10 mouse cellular contexts compared by ENCODE assay signal in genomic region chr2:143207191-143207590, GRCm38 (mm10).
DNase-seq lines count a peak whose midpoint lies in the region; ATAC-seq and TF ChIP-seq lines count a peak whose summit lies in the region.
"Had no signal": no experiment of that assay in that cellular context is flagged by ENCODE, and none has a peak within 500 bp of the region (broad histone marks: within the 10 kb centered on the region; RNA-seq: fewer than 3 reads in every experiment).

No protein-coding gene starts in this region.

- no peak overlapping the region for H3K4me3 ChIP-seq in kidney, embryonic 16.5 days (ENCODE audit: low read length)
- no peak overlapping the region for H3K4me3 ChIP-seq in G1E (ENCODE audit: low read depth, low read length)
- no peak overlapping the region for H3K4me3 ChIP-seq in limb, embryonic 11.5 days (ENCODE audit: low read depth, low read length)
- no peak overlapping the region for H3K4me3 ChIP-seq in heart, embryonic 10.5 days
- H3K4me3 ChIP-seq: heart, embryonic 13.5 days; midbrain, embryonic 12.5 days had no signal

- no peaks in the 10 kb centered on the region for H3K36me3 ChIP-seq in kidney, embryonic 16.5 days (ENCODE audit: insufficient read depth, low read length)
- H3K36me3 ChIP-seq in G1E (replicated peaks), result no peaks in the 10 kb centered on the region
- H3K36me3 ChIP-seq in limb, embryonic 11.5 days (ENCODE audit: control insufficient read depth, insufficient read depth, low read length), result no peaks in the 10 kb centered on the region
- no peaks in the 10 kb centered on the region for H3K36me3 ChIP-seq in heart, embryonic 10.5 days
- H3K36me3 ChIP-seq: heart, embryonic 13.5 days; midbrain, embryonic 12.5 days had no signal

- H3K4me1 ChIP-seq in kidney, embryonic 16.5 days (ENCODE audit: insufficient read depth, low read length), result no peaks in the 10 kb centered on the region
- H3K4me1 ChIP-seq in G1E (ENCODE audit: insufficient read depth, low read depth, low read length), result no peaks in the 10 kb centered on the region
- H3K4me1 ChIP-seq in limb, embryonic 11.5 days (ENCODE audit: control insufficient read depth, insufficient read depth, low read length), result no peaks in the 10 kb centered on the region
- no peaks in the 10 kb centered on the region for H3K4me1 ChIP-seq in heart, embryonic 10.5 days
- H3K4me1 ChIP-seq: heart, embryonic 13.5 days; midbrain, embryonic 12.5 days had no signal

- DNase-seq in kidney, postnatal 14 days, result peak; percentile 1
- DNase-seq in G1E (ENCODE audit: low spot score), result no peak
- peak; percentile 38 for DNase-seq in adrenal gland, postnatal 25 days
- peak; percentile 75 for DNase-seq in limb, embryonic 11.5 days (ENCODE audit: low spot score)
- no peak for DNase-seq in heart, adult 11 months
- no peak for DNase-seq in heart, embryonic 10.5 days (ENCODE audit: low spot score)

- no peaks in the 10 kb centered on the region for H3K27me3 ChIP-seq in kidney, embryonic 16.5 days (ENCODE audit: insufficient read depth, low read length)
- H3K27me3 ChIP-seq in G1E (ENCODE audit: insufficient read depth, low read length), result no peaks in the 10 kb centered on the region
- H3K27me3 ChIP-seq in limb, embryonic 11.5 days (ENCODE audit: control insufficient read depth, insufficient read depth, low read length), result no peaks in the 10 kb centered on the region
- H3K27me3 ChIP-seq in heart, embryonic 10.5 days (ENCODE audit: insufficient read depth, poor library complexity, severe bottlenecking), result no peaks in the 10 kb centered on the region
- H3K27me3 ChIP-seq: heart, embryonic 13.5 days; midbrain, embryonic 12.5 days had no signal

- no peak overlapping the region for H3K27ac ChIP-seq in kidney, embryonic 16.5 days (ENCODE audit: low read length)
- H3K27ac ChIP-seq in limb, embryonic 11.5 days (replicated peaks; ENCODE audit: low read depth, low read length), result no peak overlapping the region
- H3K27ac ChIP-seq in heart, embryonic 10.5 days, result no peak overlapping the region
- H3K27ac ChIP-seq: heart, embryonic 13.5 days; midbrain, embryonic 12.5 days had no signal

- ATAC-seq in kidney, embryonic 16.5 days (ENCODE audit: low FRiP score, low TSS enrichment), result no peak; the same call in 1 of the 2 replicates
- ATAC-seq in G1E (ENCODE audit: extremely low read depth, insufficient number of reproducible peaks, low FRiP score, poor library complexity, severe bottlenecking), result 0 out of 2 replicates have a peak, but pooled peaks have one; percentile 28
- no peak for ATAC-seq in limb, embryonic 11.5 days (ENCODE audit: insufficient number of reproducible peaks, low FRiP score, low TSS enrichment, low read depth)
- ATAC-seq: activated CD4-positive, CD25-positive, alpha-beta regulatory T cell, adult 4 months had no signal

- H3K9me3 ChIP-seq in kidney, embryonic 16.5 days (ENCODE audit: low read length), result no peaks in the 10 kb centered on the region
- peaks cover 7% of the 10 kb centered on the region for H3K9me3 ChIP-seq in G1E (replicated peaks)
- H3K9me3 ChIP-seq in limb, embryonic 11.5 days (ENCODE audit: control insufficient read depth, low read length), result no peaks in the 10 kb centered on the region
- H3K9me3 ChIP-seq in heart, embryonic 10.5 days, result no peaks in the 10 kb centered on the region
- H3K9me3 ChIP-seq: heart, embryonic 13.5 days; midbrain, embryonic 12.5 days had no signal

- 36% methylated on average over 5 of the region's 5 CpGs for WGBS in kidney, embryonic 16.5 days
- 46% methylated on average over 5 of the region's 5 CpGs for WGBS in limb, embryonic 11.5 days
- WGBS in heart, embryonic 10.5 days, result 36% methylated on average over 5 of the region's 5 CpGs

- no peak for TF ChIP-seq CTCF in G1E (IDR thresholded peaks at IDR 0.05; ENCODE audit: low read depth, low read length)

- H3K4me2 ChIP-seq in kidney, embryonic 16.5 days (replicated peaks; ENCODE audit: low read depth, low read length), result no peak overlapping the region
- no peak overlapping the region for H3K4me2 ChIP-seq in limb, embryonic 11.5 days (ENCODE audit: low read depth, severe bottlenecking)
- H3K4me2 ChIP-seq: heart, embryonic 13.5 days; midbrain, embryonic 12.5 days had no signal

- no peak overlapping the region for H3K9ac ChIP-seq in kidney, embryonic 16.5 days (replicated peaks; ENCODE audit: low read length)
- H3K9ac ChIP-seq in limb, embryonic 11.5 days (ENCODE audit: low read length), result no peak overlapping the region
- H3K9ac ChIP-seq: heart, embryonic 13.5 days; midbrain, embryonic 12.5 days had no signal

Comparison
In these comparisons a context has a peak if more than half of its experiments do, and no peak if none do; other contexts are left out.
1. DNase-seq: peak in kidney, postnatal 14 days (single experiment), adrenal gland, postnatal 25 days (single experiment) and limb, embryonic 11.5 days (single experiment); none in G1E (single experiment), heart, adult 11 months (single experiment) and heart, embryonic 10.5 days (single experiment).